Mouse (Mus musculus): ENCODE results near the gene Exo1. TPM values are rescaled to one million over a fixed set of nuclear protein-coding genes. Genes with fewer than 3 reads are reported as not detected.
A peak's percentile ranks its signal among the peaks of the same experiment; 100 is the strongest.

Gene Exo1
- 1 to 10 TPM; 1.4 to 3.0 TPM for total RNA-seq (2021)
- long read RNA-seq, experiment 1 = 0 reads
- long read RNA-seq, experiment 2, partial matches to known transcripts = 0 of 1 reads
- long read RNA-seq, experiment 2, other reads (novel, unspliced or antisense) = 1 of 1 reads

DNA sequence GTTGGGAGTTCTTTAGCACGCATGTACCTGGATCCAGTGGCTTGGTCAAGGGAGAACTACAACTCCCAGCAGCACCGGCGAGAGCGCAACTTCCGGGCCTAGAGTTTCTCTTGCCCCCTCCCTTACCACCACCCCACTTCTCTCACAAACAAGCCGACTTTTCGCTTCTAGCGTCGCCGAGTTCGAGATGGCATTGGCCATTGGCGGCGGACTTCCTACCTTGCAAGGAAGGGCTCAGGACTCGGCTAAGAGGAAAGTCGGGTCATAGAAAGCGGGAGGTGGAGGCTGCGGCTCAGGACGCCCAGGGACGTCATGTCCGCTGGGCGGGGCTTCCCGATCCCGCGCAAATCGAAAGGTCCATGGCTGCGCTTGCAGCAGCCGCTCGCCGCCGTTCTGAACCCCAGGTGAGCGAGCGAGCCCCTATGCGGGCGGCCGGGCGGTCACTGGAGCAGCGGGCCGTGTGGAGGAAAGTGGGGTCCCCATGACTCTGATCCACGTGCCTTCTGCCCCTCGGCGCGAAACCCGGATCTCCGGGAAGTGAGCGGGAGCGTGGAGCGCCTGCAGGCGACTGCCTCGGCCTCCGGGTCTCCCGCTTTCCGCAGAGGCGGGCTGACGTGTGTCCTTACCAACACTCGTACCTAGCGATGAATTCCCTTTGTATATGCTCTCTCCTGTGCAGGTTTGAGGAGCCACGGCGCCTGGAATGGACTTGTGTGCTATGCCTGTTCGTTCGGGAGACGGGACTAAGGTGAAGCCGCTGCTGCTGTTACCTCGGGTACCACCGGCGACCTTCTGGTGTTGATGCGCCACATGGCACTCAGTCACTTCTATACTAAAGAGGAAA lies at the start of gene Exo1:
TSS of gene Exo1 (plus strand) at position 129 of the 844 bp plus-strand sequence.
- peak; percentile 85 to 92 for DNase-seq (ENCODE audit: low spot score in 2 of 2)

DNA sequence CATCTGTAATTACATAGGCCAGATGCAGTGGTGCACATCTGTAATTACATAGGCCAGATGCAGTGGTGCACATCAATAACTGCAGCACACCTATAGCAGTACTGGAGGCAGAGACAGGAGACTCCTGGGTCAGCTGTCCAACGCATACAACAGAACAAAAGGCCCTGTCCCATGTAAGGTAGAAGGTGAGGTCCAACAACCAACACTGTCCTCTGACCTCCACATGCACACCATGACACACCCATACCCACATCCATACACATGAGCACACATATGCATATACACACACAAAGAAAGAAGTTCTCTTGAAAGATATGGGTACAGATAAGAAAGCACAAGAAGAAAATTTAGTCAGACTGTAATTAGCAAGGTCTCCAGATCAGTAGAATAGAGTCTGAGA lies 24.9 kb upstream of the Exo1 start:
- DNase-seq (ENCODE audit: low spot score in 2 of 2) = no peak

DNA sequence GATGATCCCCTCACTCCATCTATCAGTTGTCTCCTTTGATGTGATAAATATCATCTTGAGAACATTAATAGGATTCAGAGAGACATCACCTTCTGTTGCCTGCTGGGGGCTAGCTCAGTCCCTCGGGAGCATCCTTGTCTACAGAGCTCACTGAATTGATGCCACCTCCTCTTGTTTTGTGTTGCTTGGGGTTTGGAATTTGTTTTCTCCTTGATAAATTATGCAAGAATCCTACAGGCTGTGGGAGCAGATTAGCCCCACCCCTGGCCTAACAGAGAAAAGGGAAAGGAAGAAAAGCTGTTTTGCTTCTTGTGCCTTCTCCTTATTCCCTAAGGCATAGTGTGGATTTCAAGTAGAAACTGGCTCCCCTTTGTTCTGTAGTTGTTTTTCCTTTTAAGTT lies 13.3 kb upstream of the Exo1 start:
- DNase-seq (ENCODE audit: low spot score in 2 of 2) = no peak

DNA sequence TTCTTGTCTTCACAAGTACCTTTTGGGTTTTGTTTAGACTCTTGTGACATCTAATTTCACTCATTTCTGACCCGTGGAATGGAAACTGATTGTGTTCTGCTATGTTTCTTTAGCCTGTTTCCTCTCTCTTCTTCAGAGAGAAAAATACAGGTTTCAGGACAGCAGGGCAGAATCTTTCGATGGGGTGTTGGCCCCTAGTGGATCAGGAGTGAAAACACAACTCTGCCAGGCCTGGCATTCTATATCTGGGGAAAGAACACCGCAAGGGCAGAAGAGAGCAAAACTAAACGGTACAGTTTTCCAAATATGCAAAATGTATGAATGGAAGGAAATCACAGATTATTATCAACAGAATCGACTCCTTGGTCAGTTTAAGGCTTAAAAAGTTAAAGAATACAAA lies 12.8 kb upstream of the Exo1 start:
- DNase-seq (ENCODE audit: low spot score in 2 of 2) = peak in 1 of 2 experiments; percentile 18

DNA sequence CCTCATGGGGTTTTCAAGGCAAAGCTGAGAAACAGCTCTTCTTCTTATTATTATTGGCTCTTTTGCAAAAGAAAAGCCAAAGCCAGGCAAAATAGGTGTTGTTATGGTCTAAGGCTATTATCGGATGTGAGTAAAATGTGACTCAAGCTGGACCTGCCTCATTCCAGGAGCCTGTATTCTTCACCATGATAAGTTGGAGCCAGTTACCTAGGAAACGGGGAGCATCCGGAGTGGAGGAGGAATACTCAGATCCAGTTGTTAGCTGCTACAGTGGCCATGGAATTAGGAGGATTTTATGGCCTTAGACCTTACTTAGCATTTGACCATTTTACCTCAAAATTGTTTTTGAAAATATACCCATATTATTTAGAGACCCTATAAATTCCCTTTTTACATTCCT lies 9.7 kb upstream of the Exo1 start:
- no peak for DNase-seq (ENCODE audit: low spot score in 2 of 2)

DNA sequence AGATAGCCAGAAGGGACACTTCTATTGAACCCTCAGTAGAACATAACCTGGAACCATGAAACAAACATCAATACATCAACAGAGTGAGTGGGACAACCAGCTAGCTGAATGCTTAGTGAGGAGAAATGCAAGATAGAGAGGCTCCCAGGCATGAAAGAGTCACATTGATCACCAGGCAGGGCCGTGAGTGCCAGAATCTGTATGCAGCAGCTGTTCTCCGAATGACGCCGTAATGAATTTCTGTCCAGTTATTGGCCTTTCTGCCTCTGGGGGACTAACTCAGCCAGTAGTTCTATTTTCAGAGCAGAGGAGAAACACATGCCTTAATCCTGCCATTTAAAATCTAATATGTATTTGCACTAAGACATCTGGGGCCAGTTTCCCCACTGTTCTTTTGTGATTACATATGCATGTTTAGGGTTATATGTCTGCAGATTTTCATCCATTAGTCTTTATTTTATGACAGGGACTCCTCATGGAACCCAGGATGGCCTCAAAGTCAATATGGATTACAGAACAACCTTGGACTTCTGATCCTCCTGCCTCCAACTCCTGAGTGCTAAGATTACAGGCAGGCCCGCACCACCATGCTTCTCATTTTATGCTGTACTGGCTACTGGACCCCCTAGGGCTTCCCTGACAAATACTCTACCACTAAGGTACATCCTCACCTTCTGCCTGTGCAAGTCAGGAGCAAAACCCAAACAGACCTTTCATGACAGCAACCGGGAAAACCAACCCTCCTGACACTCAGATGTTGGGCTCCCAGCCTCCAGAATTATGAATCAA lies 8.2 kb upstream of the Exo1 start:
- DNase-seq (ENCODE audit: low spot score in 2 of 2) = no peak

DNA sequence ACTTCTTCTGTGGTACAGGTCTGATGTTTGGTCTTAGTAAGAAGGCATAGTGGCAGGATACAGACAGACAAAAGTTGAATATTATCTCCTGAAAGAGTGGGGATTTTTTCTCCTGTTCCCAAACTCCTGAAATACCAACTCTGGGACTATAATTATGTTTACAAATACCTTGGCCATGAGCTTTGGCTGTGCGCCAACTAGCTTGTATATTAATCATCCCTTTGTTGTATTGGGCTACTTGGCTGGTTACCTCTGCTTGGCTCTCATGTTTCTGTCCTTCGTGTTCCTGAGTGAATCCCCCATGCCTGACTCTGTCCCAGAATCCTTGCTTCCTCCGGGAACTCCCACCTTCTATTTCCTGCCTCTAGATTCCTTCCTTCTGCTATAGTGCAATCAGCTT lies 3.0 kb downstream of the Exo1 start:
- no peak for DNase-seq (ENCODE audit: low spot score in 2 of 2)

DNA sequence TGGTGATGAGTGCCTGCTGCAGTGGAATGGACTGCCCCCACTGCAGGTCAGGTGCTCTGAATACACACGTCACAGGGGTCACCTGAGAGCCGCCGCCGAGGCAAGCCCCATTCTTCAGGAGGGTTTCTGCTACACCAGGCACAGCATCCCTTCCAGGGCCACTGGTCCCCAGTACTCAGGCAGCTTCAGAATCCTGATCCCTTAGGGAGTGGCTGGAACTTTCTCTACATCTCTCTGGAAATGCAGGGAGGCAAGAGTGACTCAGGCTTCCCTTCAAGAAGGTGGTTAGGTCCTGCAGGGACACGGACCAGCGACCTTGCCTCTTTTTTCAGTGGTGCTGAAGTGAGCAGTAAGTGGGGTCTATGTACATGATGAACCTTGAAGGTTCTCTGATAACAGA lies 12.9 kb downstream of the Exo1 start:
- DNase-seq (ENCODE audit: low spot score in 2 of 2) = no peak

DNA sequence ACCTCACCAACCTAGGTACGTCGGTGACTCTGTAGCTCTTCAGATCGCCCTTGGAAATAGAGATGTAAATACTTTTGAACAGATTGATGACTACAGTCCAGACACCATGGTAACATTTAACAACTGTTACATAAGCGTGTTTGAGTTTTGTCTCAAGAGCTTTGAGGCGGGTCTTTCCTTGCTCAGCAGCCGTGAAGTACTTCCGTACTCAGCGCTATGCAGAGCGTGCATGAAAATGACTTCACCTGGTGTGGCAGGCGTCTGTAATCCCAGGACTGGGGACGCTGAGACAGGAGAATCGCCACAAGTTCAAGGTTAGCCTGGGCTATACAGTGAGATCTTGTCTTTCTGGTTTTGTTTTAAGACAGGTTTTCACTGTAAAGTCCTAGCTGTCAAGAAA lies 13.3 kb downstream of the Exo1 start:
- no peak for DNase-seq (ENCODE audit: low spot score in 2 of 2)

DNA sequence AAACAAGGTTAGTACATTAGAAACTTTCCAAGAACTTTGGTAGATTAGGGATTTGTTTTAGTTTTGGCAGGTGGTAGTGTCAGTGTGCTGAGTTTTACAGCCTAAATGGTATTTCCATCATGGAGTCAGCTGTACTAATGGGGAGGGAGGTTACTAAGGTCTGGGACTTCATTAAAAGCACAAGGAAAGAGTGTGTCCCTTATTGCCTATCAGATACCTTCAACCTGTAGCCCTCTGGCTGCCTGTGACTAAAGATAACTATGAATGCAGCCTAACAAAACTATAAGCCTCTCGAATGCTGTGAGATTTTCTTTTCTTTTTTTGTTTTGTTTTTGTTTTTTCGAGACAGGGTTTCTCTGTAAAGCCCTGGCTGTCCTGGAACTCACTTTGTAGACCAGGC lies 30.8 kb downstream of the Exo1 start:
- DNase-seq (ENCODE audit: low spot score in 2 of 2) = no peak

DNA sequence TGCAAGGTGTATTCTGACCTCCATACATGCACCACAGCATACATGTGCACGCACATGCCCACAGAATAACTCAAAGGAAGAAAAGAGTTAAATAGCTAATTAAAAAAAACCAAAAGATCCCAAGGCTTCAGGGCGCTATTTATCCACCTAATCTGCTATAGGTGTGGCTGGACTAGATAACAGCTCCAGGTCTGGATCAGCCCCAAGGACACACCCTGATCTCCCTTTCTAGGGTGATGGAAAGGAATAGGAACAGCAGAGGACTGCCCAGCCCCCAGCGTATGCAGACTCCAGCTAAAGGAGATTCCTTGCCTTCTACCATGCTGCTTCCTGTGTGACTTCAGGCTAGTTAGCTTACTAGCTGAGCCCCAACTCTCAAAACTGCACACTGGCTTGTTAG lies 31.7 kb downstream of the Exo1 start:
- DNase-seq (ENCODE audit: low spot score in 2 of 2) = no peak

DNA sequence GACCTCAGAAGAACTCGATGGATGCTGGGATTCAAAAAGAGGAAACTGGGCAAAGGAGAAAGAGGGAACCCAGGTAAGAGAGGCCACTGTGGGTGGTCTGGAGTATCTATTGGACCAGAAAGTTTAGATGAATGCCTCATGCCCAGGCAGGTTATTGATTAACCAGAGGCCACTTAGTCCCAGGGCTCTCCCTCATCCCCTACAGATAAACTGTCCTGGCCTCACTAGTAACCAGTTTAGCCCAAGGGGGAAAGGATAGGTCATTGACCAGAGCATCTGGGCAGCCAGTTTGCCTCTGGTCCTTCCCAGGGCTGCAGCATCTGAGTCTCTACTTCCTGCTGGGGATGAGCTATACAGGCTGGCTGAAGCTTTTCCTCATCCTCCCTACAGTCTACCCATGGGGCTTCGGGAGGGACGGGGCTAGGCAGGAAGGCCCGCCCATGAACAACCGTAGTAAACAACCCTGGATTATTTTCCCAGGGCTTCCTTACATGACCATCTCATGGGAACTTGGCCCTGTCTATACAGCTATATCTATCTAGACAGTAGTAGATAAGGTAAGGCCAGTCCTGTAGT lies 33.4 kb downstream of the Exo1 start:
- no peak for DNase-seq (ENCODE audit: low spot score in 2 of 2)

DNA sequence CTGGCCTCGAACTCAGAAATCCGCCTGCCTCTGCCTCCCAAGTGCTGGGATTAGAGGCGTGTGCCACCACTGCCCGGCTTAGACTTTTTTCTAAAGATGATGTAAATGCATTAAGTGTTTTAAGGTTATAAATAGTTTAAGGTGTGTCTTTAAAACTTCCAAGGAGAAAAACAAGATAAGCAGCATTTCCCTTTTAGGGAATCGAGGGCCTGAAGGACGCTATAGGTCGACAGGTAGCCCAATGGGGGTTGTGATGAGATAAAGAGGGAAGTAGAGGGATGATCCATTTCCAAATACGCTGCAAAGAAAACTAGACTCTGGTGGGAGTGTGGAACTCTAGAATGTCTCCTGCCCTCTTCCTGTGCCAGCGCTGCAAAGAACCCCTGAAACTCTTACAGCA lies 39.6 kb downstream of the Exo1 start, which contains the start of gene Gm38100:
TSS of gene Gm38100 (plus strand) at position 301 of the 400 bp plus-strand sequence.
- no peak for DNase-seq (ENCODE audit: low spot score in 2 of 2)

DNA sequence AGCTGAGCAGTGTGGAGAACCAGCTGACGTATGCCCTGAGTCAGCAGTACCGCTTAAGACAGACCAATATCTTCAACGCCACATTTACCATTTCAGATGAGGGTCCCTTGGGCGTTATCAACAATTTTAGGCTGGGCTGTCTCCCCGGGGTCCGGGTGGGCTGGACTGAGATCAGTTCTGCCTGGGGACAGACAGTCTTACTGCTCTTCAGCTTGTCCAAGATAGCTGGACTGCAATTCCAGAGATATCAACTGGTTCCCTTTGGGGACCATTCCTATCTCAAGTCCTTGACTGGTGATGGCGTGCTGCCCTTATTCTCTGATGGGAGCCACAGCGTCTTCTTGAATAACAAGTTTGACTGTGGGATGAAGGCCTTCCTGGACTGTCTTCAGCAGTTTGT lies 40.7 kb downstream of the Exo1 start:
- DNase-seq (ENCODE audit: low spot score in 2 of 2) = no peak

DNA sequence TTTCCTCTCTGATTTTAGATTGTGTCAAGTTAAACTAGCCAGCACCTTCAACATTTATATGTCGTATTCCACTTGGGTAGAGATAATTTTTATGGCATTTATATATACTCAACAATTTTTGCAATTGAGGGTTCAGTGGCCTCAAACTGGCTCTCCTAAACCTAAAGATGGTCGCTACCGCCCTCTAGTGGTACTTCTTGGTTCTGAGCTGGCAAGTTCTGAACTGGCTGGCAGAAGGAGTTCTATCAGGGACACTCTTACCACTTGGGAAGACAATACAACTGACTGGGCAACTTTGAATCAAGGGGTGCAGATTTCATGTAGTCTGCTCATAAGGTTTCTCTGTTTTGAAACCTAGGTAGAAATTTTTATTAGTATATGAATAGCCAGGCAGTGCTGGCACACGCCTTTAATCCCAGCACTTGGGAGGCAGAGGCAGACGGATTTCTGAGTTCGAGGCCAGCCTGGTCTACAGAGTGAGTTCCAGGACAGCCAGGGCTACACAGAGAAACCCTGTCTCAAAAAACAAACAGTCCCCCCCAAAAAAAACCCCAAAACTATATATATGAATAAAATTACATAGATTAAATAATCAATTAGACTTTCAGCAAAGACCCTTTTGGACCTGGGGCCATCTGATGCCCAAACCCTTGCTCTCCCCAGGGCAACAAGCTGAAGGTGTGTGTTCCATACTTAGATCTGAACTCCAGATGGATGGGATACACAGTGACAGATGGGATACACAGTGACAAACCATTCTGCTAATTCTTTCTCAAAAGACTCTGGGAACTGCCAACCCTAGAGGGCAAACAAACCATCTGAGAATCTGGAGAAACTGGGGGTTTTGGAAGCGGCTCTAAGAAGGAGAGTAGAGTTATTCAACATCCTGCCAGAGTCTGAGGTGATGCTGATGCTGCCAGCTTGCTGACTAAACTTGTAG lies 43.7 kb downstream of the Exo1 start:
- DNase-seq (ENCODE audit: low spot score in 2 of 2) = peak; percentile 64 to 82

DNA sequence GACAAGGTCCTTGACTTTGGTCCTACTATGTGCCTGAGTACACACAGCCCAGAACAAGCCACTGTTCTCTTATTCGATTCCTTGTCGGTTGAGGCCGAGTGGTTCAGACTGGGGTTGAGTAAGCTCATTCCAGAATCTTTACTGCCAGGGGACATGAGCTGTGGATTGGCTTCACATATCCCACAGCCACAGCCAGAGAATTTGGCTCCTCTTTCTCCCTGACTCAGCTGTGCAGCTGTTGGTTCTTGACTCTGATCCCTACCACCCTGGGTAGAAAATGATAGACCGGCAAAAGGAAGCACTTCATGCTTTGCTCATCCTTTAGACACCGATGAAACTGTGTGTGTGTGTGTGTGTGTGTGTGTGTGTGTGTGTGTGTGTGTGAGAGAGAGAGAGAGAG lies 51.0 kb downstream of the Exo1 start:
- no peak for DNase-seq (ENCODE audit: low spot score in 2 of 2)

DNA sequence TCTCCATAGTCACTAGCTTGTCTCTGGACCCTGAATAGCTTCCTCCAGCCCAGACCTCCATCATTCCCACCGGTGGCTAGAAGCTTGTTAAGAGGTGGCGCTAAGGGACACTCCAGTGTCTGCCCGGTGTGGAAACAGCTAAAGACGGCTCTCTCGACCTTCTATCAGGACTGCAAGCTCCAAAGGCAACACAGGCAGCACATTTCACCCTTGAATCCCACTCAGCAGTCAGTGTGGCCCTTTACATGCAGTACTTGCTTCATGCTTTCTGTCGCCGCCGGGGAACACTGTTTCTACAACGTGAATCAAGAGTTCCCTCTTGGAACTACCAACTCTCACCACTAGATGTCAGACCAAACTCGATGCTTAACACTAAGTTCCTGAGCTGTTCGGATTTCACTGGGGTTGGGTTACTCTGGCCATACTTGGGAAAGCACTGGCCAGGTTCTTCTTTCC lies 55.9 kb downstream of the Exo1 start:
- DNase-seq (ENCODE audit: low spot score in 2 of 2) = peak; percentile 70 to 86

DNA sequence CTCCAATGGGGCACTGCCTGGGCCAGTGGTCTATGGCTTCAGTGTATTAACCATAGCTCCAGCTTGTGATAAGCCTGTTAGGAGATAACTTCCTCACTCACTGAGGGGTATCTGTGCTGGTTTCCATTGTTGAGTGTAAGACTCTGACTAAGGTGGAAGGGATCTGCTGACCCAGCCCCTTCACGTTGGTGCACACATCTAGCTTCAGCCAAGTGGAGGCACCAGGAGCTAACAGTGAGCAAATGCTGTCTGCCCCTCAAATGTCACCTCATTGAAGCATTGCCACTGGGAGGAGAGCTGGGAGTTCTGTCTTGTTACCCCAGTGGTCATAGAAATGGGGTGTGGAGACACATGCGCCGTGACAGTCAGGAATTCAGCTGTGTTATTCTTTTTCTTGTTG lies 58.4 kb downstream of the Exo1 start:
- DNase-seq (ENCODE audit: low spot score in 2 of 2) = no peak

DNA sequence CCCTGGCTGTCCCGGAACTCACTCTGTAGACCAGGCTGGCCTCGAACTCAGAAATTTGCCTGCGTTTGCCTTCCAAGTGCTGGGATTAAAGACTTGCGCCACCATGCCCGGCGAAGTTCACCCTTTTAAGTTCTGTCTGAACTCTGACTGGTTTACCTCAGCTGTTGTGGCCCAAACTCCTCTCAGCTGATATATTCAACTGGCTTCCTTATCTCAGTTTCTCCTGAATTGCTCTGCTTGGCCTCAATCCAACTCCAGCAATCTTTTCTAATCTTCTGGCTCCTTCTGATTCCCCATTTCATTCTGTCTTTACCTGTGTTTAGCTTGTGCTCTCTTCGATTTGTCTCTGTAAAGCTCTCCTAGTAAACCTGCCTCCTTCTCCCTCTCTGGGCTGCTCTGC lies 62.8 kb downstream of the Exo1 start:
- DNase-seq (ENCODE audit: low spot score in 2 of 2) = no peak

DNA sequence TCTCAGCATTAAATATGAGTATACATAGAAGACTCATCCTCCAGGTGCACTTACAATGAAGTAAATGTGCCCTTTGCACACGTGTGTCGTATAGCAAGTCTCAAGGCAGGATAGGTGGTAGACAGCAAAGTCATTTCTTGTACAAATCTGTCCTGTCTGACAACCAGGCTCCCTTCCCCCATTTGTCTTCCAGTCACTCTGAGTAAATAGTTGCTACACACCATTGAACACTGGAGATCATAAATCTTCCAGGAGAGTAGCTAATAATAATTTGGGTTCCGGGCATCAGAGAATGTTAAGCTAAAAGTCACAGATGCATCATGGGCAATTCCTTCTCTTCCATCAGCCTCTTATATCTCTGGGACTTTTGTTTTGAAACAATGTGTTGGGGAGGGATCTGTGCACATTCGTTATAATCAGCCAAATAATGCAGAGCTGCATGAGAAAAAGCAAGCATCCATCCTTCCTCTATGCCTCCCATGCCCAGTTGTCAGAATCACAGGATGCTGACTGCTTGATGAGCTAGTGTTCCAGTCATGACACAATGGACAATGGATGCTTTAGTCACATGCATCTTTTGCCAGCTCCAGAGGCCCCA lies 66.4 kb downstream of the Exo1 start:
- no peak for DNase-seq (ENCODE audit: low spot score in 2 of 2)
